Mouse (Mus musculus) brain, embryonic 14.5 days (tissue): Measurements from ENCODE around the gene Gm10220.

Source experiments
- CTCF ChIP-seq: fragments of 200-500 bp; IDR thresholded peaks from 2 replicates; pipeline ENCODE4 v1.5.1; 2012; ENCODE audit warnings: inconsistent platforms, mild to moderate bottlenecking, moderate library complexity, borderline replicate concordance; ENCODE audit not compliant: insufficient read depth, insufficient read length; ENCODE audit errors: extremely low read depth
- POLR2A ChIP-seq: fragments of 200-500 bp; IDR thresholded peaks from 2 replicates; pipeline ENCODE4 v1.6.1; 2012; ENCODE audit warnings: mild to moderate bottlenecking, inconsistent platforms, borderline replicate concordance; ENCODE audit not compliant: poor library complexity, insufficient read depth, insufficient read length, severe bottlenecking; ENCODE audit errors: extremely low read depth

- TF ChIP-seq CTCF (no peak), POLR2A (no peak)
These were observed 50.5 kb downstream of the Gm10220 start for GRCm38 (mm10) chr5:26070716-26071115.
